Mouse (Mus musculus): ENCODE data around the gene Amigo1. TPM values are rescaled to one million over a fixed set of nuclear protein-coding genes. Genes with fewer than 3 reads are reported as not detected.
A peak's percentile ranks its signal among the peaks of the same experiment; 100 is the strongest.
"Not testable (repeated sequence)": the region's sequence is repeated elsewhere in the genome, so short reads cannot be mapped to it uniquely, and the experiment has no call there.

Amigo1 gene
- total RNA-seq, 2 experiments from 2014 or later: 23.1 to 23.5 TPM

GRCm38 (mm10) chr3:108206731-108207375 lies 20.7 kb downstream of the Amigo1 start:
- no peak for DNase-seq (ENCODE audit: low spot score in 2 of 2)

- no peak for DNase-seq (ENCODE audit: low spot score in 2 of 2)
Observed at GRCm38 (mm10) chr3:108209001-108209400, 22.9 kb downstream of the Amigo1 start.

DNA sequence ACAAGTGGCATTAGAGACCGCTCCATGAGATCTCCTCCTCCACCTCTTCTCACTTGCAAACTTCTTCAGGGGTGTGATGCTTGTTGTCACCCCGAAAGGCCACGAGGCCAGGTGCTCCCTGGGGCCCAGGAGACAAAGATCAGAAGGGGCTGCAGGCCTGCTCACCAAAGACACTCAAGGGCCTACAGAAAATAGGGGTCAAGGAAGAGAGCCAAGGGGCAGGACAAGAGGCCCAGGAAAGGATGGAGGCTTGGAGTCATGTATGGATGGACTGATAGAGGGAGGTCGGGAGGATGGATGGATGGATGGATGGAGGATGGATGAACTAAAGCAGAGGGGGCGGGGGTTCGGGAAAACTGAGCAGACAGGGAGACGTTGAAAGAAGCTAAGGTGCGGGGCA lies 23.4 kb downstream of the Amigo1 start:
- DNase-seq (ENCODE audit: low spot score in 2 of 2): no peak

GRCm38 (mm10) chr3:108209946-108210770 lies 24.0 kb downstream of the Amigo1 start:
- peak; percentile 86 to 89 for DNase-seq (ENCODE audit: low spot score in 2 of 2)

DNA sequence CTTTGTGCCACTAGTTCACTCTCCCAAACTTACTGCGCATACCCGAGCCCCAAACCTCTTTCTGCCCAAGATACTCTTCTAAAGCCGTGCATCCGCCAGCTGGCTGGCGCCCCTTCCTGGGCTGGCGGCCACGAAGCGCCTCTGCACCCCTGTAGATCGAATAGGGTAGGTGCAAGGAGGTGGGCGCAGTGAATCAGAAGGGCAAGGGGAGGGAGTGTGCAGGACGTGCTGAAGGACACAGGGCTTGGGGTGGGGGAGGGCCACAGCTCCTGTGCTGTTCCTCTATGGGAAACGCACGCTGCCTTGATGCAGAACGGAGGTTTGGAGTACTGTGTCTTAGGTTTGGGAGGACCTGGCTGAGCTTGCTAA lies 24.6 kb downstream of the Amigo1 start, which contains the start of gene Atxn7l2:
TSS of gene Atxn7l2 (minus strand) at position 164 of the 369 bp plus-strand sequence.
- DNase-seq (ENCODE audit: low spot score in 2 of 2): no peak

GRCm38 (mm10) chr3:108211845-108212244 lies 25.7 kb downstream of the Amigo1 start:
- no peak for DNase-seq (ENCODE audit: low spot score in 2 of 2)

- DNase-seq (ENCODE audit: low spot score in 2 of 2): no peak
Observed at GRCm38 (mm10) chr3:108212406-108212805, 26.3 kb downstream of the Amigo1 start.

GRCm38 (mm10) chr3:108214734-108215133 lies 28.6 kb downstream of the Amigo1 start:
- DNase-seq (ENCODE audit: low spot score in 2 of 2): no peak

- DNase-seq (ENCODE audit: low spot score in 2 of 2): no peak
Observed at GRCm38 (mm10) chr3:108220661-108221060, 34.5 kb downstream of the Amigo1 start.

GRCm38 (mm10) chr3:108225711-108226557 lies 39.8 kb downstream of the Amigo1 start:
- peak in 1 of 2 experiments; percentile 41 for DNase-seq (ENCODE audit: low spot score in 2 of 2)

GRCm38 (mm10) chr3:108226558-108227350 lies 40.6 kb downstream of the Amigo1 start, which contains the start of gene Sypl2:
Sypl2 (minus strand) TSS chr3:108226648.
- no peak for DNase-seq (ENCODE audit: low spot score in 2 of 2)

GRCm38 (mm10) chr3:108227521-108227920 lies 41.4 kb downstream of the Amigo1 start:
- DNase-seq (ENCODE audit: low spot score in 2 of 2): no peak

- no peak for DNase-seq (ENCODE audit: low spot score in 2 of 2)
Observed at GRCm38 (mm10) chr3:108231646-108232045, 45.5 kb downstream of the Amigo1 start.

- not testable (repeated sequence) for DNase-seq (ENCODE audit: low spot score in 2 of 2)
Observed at GRCm38 (mm10) chr3:108237474-108238102, 51.5 kb downstream of the Amigo1 start.

- DNase-seq (ENCODE audit: low spot score in 2 of 2): no peak
Observed at GRCm38 (mm10) chr3:108241243-108241839, 55.2 kb downstream of the Amigo1 start.
